11 mouse cellular contexts compared by ENCODE assay signal in the genomic region with DNA sequence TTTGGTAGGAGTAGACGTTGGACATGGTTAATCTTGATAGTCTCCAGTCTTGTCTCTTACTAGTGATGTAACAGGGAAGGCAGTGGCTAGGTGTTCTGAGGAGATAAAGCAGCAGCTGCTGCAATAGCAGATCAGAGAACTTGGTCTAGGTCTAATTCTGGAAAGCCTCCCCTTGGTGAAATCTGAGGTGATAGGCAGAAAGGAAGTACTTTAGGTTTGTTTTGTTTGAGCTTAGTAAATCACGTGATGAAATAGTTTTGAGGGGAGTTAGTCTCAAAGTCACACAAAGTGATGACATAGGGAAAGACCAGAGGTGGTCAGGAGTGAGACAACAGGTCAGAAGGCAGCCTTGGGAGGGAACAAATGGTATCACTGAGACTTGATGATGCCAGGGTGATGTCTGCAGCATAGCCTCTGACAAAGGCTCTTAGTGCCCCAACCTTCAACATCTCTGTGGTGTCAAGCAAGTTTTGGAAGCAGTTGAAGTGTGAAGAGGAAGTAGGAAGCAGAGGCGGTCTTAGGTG. TPM values are rescaled to one million over a fixed set of nuclear protein-coding genes. Genes with fewer than 3 reads are reported as not detected.
DNase-seq lines count a peak whose midpoint lies in the region; ATAC-seq and TF ChIP-seq lines count a peak whose summit lies in the region.
"Had no signal": no experiment of that assay in that cellular context is flagged by ENCODE, and none has a peak within 500 bp of the region (broad histone marks: within the 10 kb centered on the region; RNA-seq: fewer than 3 reads in every experiment).

No protein-coding gene starts in this region.

- no peak overlapping the region for H3K9ac ChIP-seq in CH12.LX (ENCODE audit: insufficient read depth, low read depth)
- H3K9ac ChIP-seq: hindbrain, embryonic 12.5 days; neural tube, embryonic 12.5 days; stomach, embryonic 15.5 days had no signal

- peak; percentile 50 to 51 for DNase-seq in B cell, adult 2 months
- no peak for DNase-seq in CH12.LX (ENCODE audit: extremely low read depth)
- no peak for DNase-seq in adrenal gland, adult (ENCODE audit: inconsistent age in 2 of 2, low spot score in 1 of 2)
- DNase-seq in ovary, postnatal 10 days (ENCODE audit: low spot score): no peak
- DNase-seq in left cerebral cortex, postnatal 25 days (ENCODE audit: low spot score in 2 of 2): no peak
- DNase-seq: adrenal gland, adult 2 months had no signal

- intact Hi-C loops in left cerebral cortex, postnatal 25 days (cut with DNase I): no loop called here

- no peak overlapping the region for H3K4me2 ChIP-seq in CH12.LX (ENCODE audit: insufficient read depth, low read depth, poor library complexity, severe bottlenecking)
- H3K4me2 ChIP-seq: hindbrain, embryonic 12.5 days; neural tube, embryonic 12.5 days; stomach, embryonic 15.5 days had no signal

- in situ Hi-C loops in CH12.LX (cut with MboI; ENCODE audit: low pct_ligation_motif_present, low pct_unique_long_range_greater_than_20kb, low sequenced_read_pairs): no loop called here

- no peak overlapping the region for H3K4me3 ChIP-seq in CH12.LX (replicated peaks in 1 of 3; ENCODE audit: low read depth in 2 of 3, low read length in 2 of 3, poor library complexity in 1 of 3)
- H3K4me3 ChIP-seq: hindbrain, embryonic 12.5 days; neural tube, embryonic 12.5 days; stomach, embryonic 15.5 days had no signal

- TF ChIP-seq POLR2A in CH12.LX (IDR thresholded peaks at IDR 0.05; ENCODE audit: low read depth, low read length): no peak

- no peak for TF ChIP-seq EP300 in CH12.LX (IDR thresholded peaks at IDR 0.05; ENCODE audit: low read length)

- H3K9me3 ChIP-seq in CH12.LX (replicated peaks; ENCODE audit: low read length): no peaks in the 10 kb centered on the region
- H3K9me3 ChIP-seq: hindbrain, embryonic 12.5 days; neural tube, embryonic 12.5 days; stomach, embryonic 15.5 days had no signal

- H3K4me1 ChIP-seq in CH12.LX (ENCODE audit: control insufficient read depth in 1 of 2, insufficient read depth in 2 of 2): peaks cover 17 to 86% of the 10 kb centered on the region in 2 experiments

- dilution Hi-C loops in CH12.LX (cut with MboI; ENCODE audit: extremely low pct_ligation_motif_present, extremely low pct_unique_long_range_greater_than_20kb, low sequenced_read_pairs): no loop called here

- TF ChIP-seq CTCF in CH12.LX (conservative IDR thresholded peaks at IDR 0.05 in 1 of 2, IDR thresholded peaks at IDR 0.05 in 1 of 2; ENCODE audit: low read depth in 2 of 2, low read length in 2 of 2): no peak

- peaks cover 0 to 21% of the 10 kb centered on the region in 2 experiments for H3K36me3 ChIP-seq in CH12.LX (replicated peaks in 1 of 2; ENCODE audit: control insufficient read depth in 1 of 2, insufficient read depth in 1 of 2, low read length in 1 of 2)
- H3K36me3 ChIP-seq: hindbrain, embryonic 12.5 days had no signal

- peak overlapping the region; percentile 3; the same call in 1 of the 2 replicates for H3K27ac ChIP-seq in CH12.LX (ENCODE audit: insufficient read depth, low read depth)
- H3K27ac ChIP-seq: hindbrain, embryonic 12.5 days; neural tube, embryonic 12.5 days; stomach, embryonic 15.5 days had no signal

- ATAC-seq in hematopoietic stem cell, adult 5-6 weeks (replicated peaks in 1 of 2; ENCODE audit: insufficient read depth in 1 of 2, low FRiP score in 2 of 2, low TSS enrichment in 1 of 2, low read depth in 1 of 2, poor library complexity in 2 of 2, severe bottlenecking in 2 of 2): peak; percentile 43 to 45; a peak in 3 of 4 replicates
- ATAC-seq in megakaryocyte progenitor cell, adult 5-6 weeks (replicated peaks; ENCODE audit: poor library complexity): peak; percentile 94

- no peaks in the 10 kb centered on the region for H3K27me3 ChIP-seq in CH12.LX (replicated peaks)
- H3K27me3 ChIP-seq: hindbrain, embryonic 12.5 days; neural tube, embryonic 12.5 days; stomach, embryonic 15.5 days had no signal

- TF ChIP-seq RAD21 in CH12.LX (IDR thresholded peaks at IDR 0.05; ENCODE audit: low read depth, low read length): no peak

- H3K79me2 ChIP-seq in CH12.LX (replicated peaks; ENCODE audit: control insufficient read depth, extremely low read depth, insufficient read depth, poor library complexity, severe bottlenecking): peaks cover 81% of the 10 kb centered on the region

TF ChIP-seq in CH12.LX, 34 proteins besides CTCF, POLR2A, EP300 and RAD21:
- TF ChIP-seq USF1 (IDR thresholded peaks at IDR 0.05; ENCODE audit: low read depth, low read length) (peak; percentile 22; the same call in 1 of the 2 replicates), CHD2 (IDR thresholded peaks at IDR 0.05; ENCODE audit: low read length) (no peak), UBTF (IDR thresholded peaks at IDR 0.05; ENCODE audit: low read depth, low read length) (no peak), SMC3 (IDR thresholded peaks at IDR 0.05; ENCODE audit: low read depth, low read length) (no peak), IRF4 (IDR thresholded peaks at IDR 0.05; ENCODE audit: low read depth, low read length) (no peak), MAX (IDR thresholded peaks at IDR 0.05; ENCODE audit: low read length) (peak; percentile 40; the same call in 1 of the 2 replicates), NRF1 (IDR thresholded peaks at IDR 0.05; ENCODE audit: low read depth, low read length) (no peak), USF2 (conservative IDR thresholded peaks at IDR 0.05; ENCODE audit: low read depth, low read length) (peak; percentile 42), MAZ (IDR thresholded peaks at IDR 0.05; ENCODE audit: low read depth, low read length) (no peak), BHLHE40 (IDR thresholded peaks at IDR 0.05; ENCODE audit: low read depth, low read length) (peak; percentile 52), HCFC1 (IDR thresholded peaks at IDR 0.05; ENCODE audit: low read depth, low read length) (no peak), ETS1 (conservative IDR thresholded peaks at IDR 0.05; ENCODE audit: low read depth, low read length) (no peak)

RNA-seq across cellular contexts. Expression of a gene that starts 11.1 kb away (rescaled TPM):
- total RNA-seq in CH12.LX (2012; rRNA removed) (10.1 and 12.8 TPM in 2 replicates), CH12.LX (2014; rRNA removed) (7.8 and 9.0 TPM in 2 replicates)
- polyA plus RNA-seq in CH12.LX (2012; ENCODE audit: insufficient read length, low read depth): 16.9 and 23.6 TPM in 2 replicates
- total RNA-seq in hematopoietic stem cell, adult 5-6 weeks (2017): 20.9 and 41.5 TPM in 2 replicates
- 19.3 and 22.6 TPM in 2 replicates for total RNA-seq in megakaryocyte progenitor cell, adult 5-6 weeks (2015)
- total RNA-seq in megakaryocyte progenitor cell, adult 5-6 weeks (2017): 17.3 and 20.8 TPM in 2 replicates
- total RNA-seq in left cerebral cortex, postnatal 25 days (2021): 10 to 100 TPM; 18.7 to 19.6 TPM

RNA-seq across cellular contexts. Expression of a gene that starts 52.8 kb away (rescaled TPM):
- total RNA-seq in CH12.LX (2012; rRNA removed) (0.13 and 0.64 TPM in 2 replicates), CH12.LX (2014; rRNA removed) (0.08 and 0.13 TPM in 2 replicates)
- 1.1 and 1.6 TPM in 2 replicates for polyA plus RNA-seq in CH12.LX (2012; ENCODE audit: insufficient read length, low read depth)
- 4.1 and 4.3 TPM in 2 replicates for total RNA-seq in hematopoietic stem cell, adult 5-6 weeks (2017)
- 0.34 and 0.35 TPM in 2 replicates for total RNA-seq in megakaryocyte progenitor cell, adult 5-6 weeks (2015)
- 0.67 and 0.95 TPM in 2 replicates for total RNA-seq in megakaryocyte progenitor cell, adult 5-6 weeks (2017)
- total RNA-seq in left cerebral cortex, postnatal 25 days (2021): under 1 TPM; 0.30 to 0.32 TPM

RNA-seq across cellular contexts. Expression of a gene that starts 57.0 kb away (rescaled TPM):
- total RNA-seq in CH12.LX (2012; rRNA removed) (93.5 and 105 TPM in 2 replicates), CH12.LX (2014; rRNA removed) (141 and 143 TPM in 2 replicates)
- polyA plus RNA-seq in CH12.LX (2012; ENCODE audit: insufficient read length, low read depth): 126 and 142 TPM in 2 replicates
- total RNA-seq in hematopoietic stem cell, adult 5-6 weeks (2017): 310 and 424 TPM in 2 replicates
- total RNA-seq in megakaryocyte progenitor cell, adult 5-6 weeks (2015): 219 and 228 TPM in 2 replicates
- 452 and 486 TPM in 2 replicates for total RNA-seq in megakaryocyte progenitor cell, adult 5-6 weeks (2017)
- total RNA-seq in left cerebral cortex, postnatal 25 days (2021): 10 to 100 TPM; 52.2 to 60.2 TPM

Comparison
In these comparisons a context has a peak if more than half of its experiments do, and no peak if none do; other contexts are left out.
1. DNase-seq: peak in B cell, adult 2 months (2 of 2); none in CH12.LX (single experiment), adrenal gland, adult (0 of 2), ovary, postnatal 10 days (single experiment) and left cerebral cortex, postnatal 25 days (0 of 2).